Mouse (Mus musculus) kidney, adult 9 months (tissue): ENCODE data around the gene Mrpl20.

Source experiments
- DNase-seq: peaks from one replicate; pipeline ENCODE4 v3.0.0; 2022

Gene Mrpl20

GRCm38 (mm10) chr4:155859318-155859717 is 56.6 kb downstream of the Mrpl20 start:
- no peak for DNase-seq
